Mouse (Mus musculus): ENCODE data around the gene Sema6d. TPM values are rescaled to one million over a fixed set of nuclear protein-coding genes. Genes with fewer than 3 reads are reported as not detected.

Sema6d gene
- polyA plus RNA-seq, 1 experiment: 3.1 TPM

DNA sequence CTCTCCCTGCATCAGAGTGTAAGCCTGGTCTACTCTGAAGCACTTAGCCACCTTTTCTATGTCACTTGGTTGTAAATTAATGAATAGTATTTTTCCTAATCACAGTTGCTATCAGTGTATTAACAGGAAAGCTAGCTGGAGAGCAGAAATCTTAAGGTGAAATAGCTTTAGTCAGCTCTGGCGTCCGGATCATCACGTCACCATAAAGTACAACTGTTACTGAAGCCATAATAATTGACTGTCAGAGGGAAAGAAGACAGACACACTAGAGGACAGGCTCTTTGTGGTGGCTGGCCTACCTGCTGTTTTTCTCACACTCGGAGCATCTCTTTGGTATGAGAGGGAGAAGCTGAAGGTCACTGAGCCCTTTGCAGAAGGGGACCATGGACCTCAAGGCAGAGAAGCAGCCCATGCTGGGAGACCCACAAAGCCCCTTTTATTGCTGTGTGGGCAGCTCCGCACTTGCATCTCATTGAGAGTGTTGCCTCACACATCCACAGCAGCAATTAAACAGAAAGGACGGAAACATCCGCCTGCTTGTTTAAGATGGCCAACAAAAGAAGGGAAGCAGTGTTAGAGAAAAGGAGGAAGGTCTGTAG lies 72.3 kb downstream of the Sema6d start:
- H3K36me3 ChIP-seq (ENCODE audit: control insufficient read depth, insufficient read depth): no peaks in the 10 kb centered on the region
- no peaks in the 10 kb centered on the region for H3K79me3 ChIP-seq (ENCODE audit: low read depth)
- TF ChIP-seq FOSL1 (IDR thresholded peaks at IDR 0.05; ENCODE audit: insufficient read depth, low read length, poor library complexity, severe bottlenecking) (no peak), USF1 (IDR thresholded peaks at IDR 0.05; ENCODE audit: low read depth) (no peak), CTCF (IDR thresholded peaks at IDR 0.05; ENCODE audit: control insufficient read depth, insufficient read depth, insufficient read length) (no peak), MAX (IDR thresholded peaks at IDR 0.05) (no peak), MYOG (IDR thresholded peaks at IDR 0.05; ENCODE audit: control insufficient read depth, extremely low read depth, insufficient read length) (no peak), CEBPB (IDR thresholded peaks at IDR 0.05; ENCODE audit: low read depth) (no peak), MYOD1 (IDR thresholded peaks at IDR 0.05; ENCODE audit: control insufficient read depth, insufficient read length, low read depth) (no peak)
- no peaks in the 10 kb centered on the region for H3K79me2 ChIP-seq (ENCODE audit: control insufficient read depth, insufficient read depth)
- no peak overlapping the region for H3K4me3 ChIP-seq (ENCODE audit: insufficient read depth, poor library complexity, severe bottlenecking)
- no peaks in the 10 kb centered on the region for H3K27me3 ChIP-seq (ENCODE audit: control insufficient read depth, insufficient read depth, insufficient read length)
- H3ac ChIP-seq (ENCODE audit: control insufficient read depth, insufficient read length, low read depth): no peak overlapping the region

- Histone ChIP-seq H3K4me3 (ENCODE audit: insufficient read depth, poor library complexity, severe bottlenecking) (no peak overlapping the region), H3K79me2 (ENCODE audit: control insufficient read depth, insufficient read depth) (no peaks in the 10 kb centered on the region), H3K36me3 (ENCODE audit: control insufficient read depth, insufficient read depth) (no peaks in the 10 kb centered on the region), H3K27me3 (ENCODE audit: control insufficient read depth, insufficient read depth, insufficient read length) (no peaks in the 10 kb centered on the region), H3K79me3 (ENCODE audit: low read depth) (no peaks in the 10 kb centered on the region), H3ac (ENCODE audit: control insufficient read depth, insufficient read length, low read depth) (no peak overlapping the region)
- TF ChIP-seq MYOD1 (IDR thresholded peaks at IDR 0.05; ENCODE audit: control insufficient read depth, insufficient read length, low read depth): no peak
- TF ChIP-seq CTCF (IDR thresholded peaks at IDR 0.05; ENCODE audit: control insufficient read depth, insufficient read depth, insufficient read length): no peak
- TF ChIP-seq CEBPB (IDR thresholded peaks at IDR 0.05; ENCODE audit: low read depth): no peak
- no peak for TF ChIP-seq MYOG (IDR thresholded peaks at IDR 0.05; ENCODE audit: control insufficient read depth, extremely low read depth, insufficient read length)
- TF ChIP-seq USF1 (IDR thresholded peaks at IDR 0.05; ENCODE audit: low read depth): no peak
- TF ChIP-seq FOSL1 (IDR thresholded peaks at IDR 0.05; ENCODE audit: insufficient read depth, low read length, poor library complexity, severe bottlenecking): no peak
- no peak for TF ChIP-seq MAX (IDR thresholded peaks at IDR 0.05)
These were observed 78.6 kb downstream of the Sema6d start for GRCm38 (mm10) chr2:124168411-124168810.

DNA sequence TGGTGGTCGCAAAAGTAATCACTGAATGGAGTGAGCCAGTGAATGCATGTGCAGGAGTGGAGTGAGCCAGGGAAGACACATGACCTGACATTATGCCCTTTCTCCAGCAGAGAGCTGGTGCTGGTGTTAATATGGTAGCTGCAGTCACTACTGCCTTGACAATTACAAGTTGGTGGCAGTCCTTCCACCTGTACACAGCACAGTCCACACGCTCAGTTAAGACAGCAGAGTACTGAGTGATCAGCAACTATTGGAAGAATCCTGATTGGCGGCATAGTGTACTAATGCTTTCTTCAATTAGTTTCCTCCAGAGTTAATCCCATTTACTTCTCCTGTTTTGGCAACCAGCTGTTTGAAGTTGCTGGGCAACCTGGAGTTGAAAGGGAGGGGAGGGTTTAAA lies 81.9 kb downstream of the Sema6d start:
- H3K27me3 ChIP-seq (ENCODE audit: control insufficient read depth, insufficient read depth, insufficient read length): no peaks in the 10 kb centered on the region
- TF ChIP-seq FOSL1 (IDR thresholded peaks at IDR 0.05; ENCODE audit: insufficient read depth, low read length, poor library complexity, severe bottlenecking) (no peak), CTCF (IDR thresholded peaks at IDR 0.05; ENCODE audit: control insufficient read depth, insufficient read depth, insufficient read length) (no peak), MYOG (IDR thresholded peaks at IDR 0.05; ENCODE audit: control insufficient read depth, extremely low read depth, insufficient read length) (no peak), USF1 (IDR thresholded peaks at IDR 0.05; ENCODE audit: low read depth) (no peak), CEBPB (IDR thresholded peaks at IDR 0.05; ENCODE audit: low read depth) (no peak), MYOD1 (IDR thresholded peaks at IDR 0.05; ENCODE audit: control insufficient read depth, insufficient read length, low read depth) (no peak), MAX (IDR thresholded peaks at IDR 0.05) (no peak)
- no peak overlapping the region for H3K4me3 ChIP-seq (ENCODE audit: insufficient read depth, poor library complexity, severe bottlenecking)
- no peaks in the 10 kb centered on the region for H3K36me3 ChIP-seq (ENCODE audit: control insufficient read depth, insufficient read depth)
- H3K79me2 ChIP-seq (ENCODE audit: control insufficient read depth, insufficient read depth): no peaks in the 10 kb centered on the region
- H3ac ChIP-seq (ENCODE audit: control insufficient read depth, insufficient read length, low read depth): no peak overlapping the region
- H3K79me3 ChIP-seq (ENCODE audit: low read depth): no peaks in the 10 kb centered on the region

- no peaks in the 10 kb centered on the region for H3K79me3 ChIP-seq (ENCODE audit: low read depth)
- no peak for TF ChIP-seq USF1 (IDR thresholded peaks at IDR 0.05; ENCODE audit: low read depth)
- no peak for TF ChIP-seq CTCF (IDR thresholded peaks at IDR 0.05; ENCODE audit: control insufficient read depth, insufficient read depth, insufficient read length)
- no peak for TF ChIP-seq MYOG (IDR thresholded peaks at IDR 0.05; ENCODE audit: control insufficient read depth, extremely low read depth, insufficient read length)
- TF ChIP-seq CEBPB (IDR thresholded peaks at IDR 0.05; ENCODE audit: low read depth): no peak
- no peak for TF ChIP-seq FOSL1 (IDR thresholded peaks at IDR 0.05; ENCODE audit: insufficient read depth, low read length, poor library complexity, severe bottlenecking)
- no peak for TF ChIP-seq MYOD1 (IDR thresholded peaks at IDR 0.05; ENCODE audit: control insufficient read depth, insufficient read length, low read depth)
- TF ChIP-seq MAX (IDR thresholded peaks at IDR 0.05): no peak
- no peaks in the 10 kb centered on the region for H3K27me3 ChIP-seq (ENCODE audit: control insufficient read depth, insufficient read depth, insufficient read length)
- no peaks in the 10 kb centered on the region for H3K79me2 ChIP-seq (ENCODE audit: control insufficient read depth, insufficient read depth)
- no peaks in the 10 kb centered on the region for H3K36me3 ChIP-seq (ENCODE audit: control insufficient read depth, insufficient read depth)
- no peak overlapping the region for H3ac ChIP-seq (ENCODE audit: control insufficient read depth, insufficient read length, low read depth)
- H3K4me3 ChIP-seq (ENCODE audit: insufficient read depth, poor library complexity, severe bottlenecking): no peak overlapping the region
These were observed 86.5 kb downstream of the Sema6d start for GRCm38 (mm10) chr2:124176265-124176664.

DNA sequence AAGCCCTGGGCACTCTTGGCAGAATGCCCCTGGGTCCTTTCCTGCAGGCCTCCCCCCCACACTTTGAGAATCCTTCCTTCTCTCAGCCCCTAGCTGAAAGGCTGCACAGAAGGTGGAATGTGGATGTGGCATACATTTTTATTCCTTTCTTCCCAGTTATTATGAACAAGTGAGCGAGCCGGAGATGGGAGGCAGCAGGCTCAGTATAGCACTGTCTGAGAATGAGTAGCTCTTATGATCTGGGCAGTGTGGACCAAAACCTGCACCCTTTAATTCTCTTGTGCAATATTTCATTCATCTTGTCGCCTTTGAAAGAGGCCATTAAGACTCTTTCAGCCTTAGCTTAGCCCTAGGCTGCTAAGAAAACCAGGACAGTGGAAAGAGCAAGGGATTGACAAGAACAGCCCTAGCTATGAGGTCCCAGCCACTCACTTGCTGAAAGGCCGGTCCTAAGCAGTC lies 87.0 kb downstream of the Sema6d start:
- Histone ChIP-seq H3K27me3 (ENCODE audit: control insufficient read depth, insufficient read depth, insufficient read length) (no peaks in the 10 kb centered on the region), H3K79me2 (ENCODE audit: control insufficient read depth, insufficient read depth) (no peaks in the 10 kb centered on the region), H3K79me3 (ENCODE audit: low read depth) (no peaks in the 10 kb centered on the region), H3K36me3 (ENCODE audit: control insufficient read depth, insufficient read depth) (no peaks in the 10 kb centered on the region), H3K4me3 (ENCODE audit: insufficient read depth, poor library complexity, severe bottlenecking) (no peak overlapping the region), H3ac (ENCODE audit: control insufficient read depth, insufficient read length, low read depth) (no peak overlapping the region)
- TF ChIP-seq CEBPB (IDR thresholded peaks at IDR 0.05; ENCODE audit: low read depth): no peak
- no peak for TF ChIP-seq MAX (IDR thresholded peaks at IDR 0.05)
- no peak for TF ChIP-seq CTCF (IDR thresholded peaks at IDR 0.05; ENCODE audit: control insufficient read depth, insufficient read depth, insufficient read length)
- no peak for TF ChIP-seq FOSL1 (IDR thresholded peaks at IDR 0.05; ENCODE audit: insufficient read depth, low read length, poor library complexity, severe bottlenecking)
- TF ChIP-seq MYOD1 (IDR thresholded peaks at IDR 0.05; ENCODE audit: control insufficient read depth, insufficient read length, low read depth): no peak
- no peak for TF ChIP-seq MYOG (IDR thresholded peaks at IDR 0.05; ENCODE audit: control insufficient read depth, extremely low read depth, insufficient read length)
- no peak for TF ChIP-seq USF1 (IDR thresholded peaks at IDR 0.05; ENCODE audit: low read depth)

All from C2C12 (cell line).